Mouse (Mus musculus): ENCODE measurements at regions not wholly inside any gene's neighbourhood (a gene's known extent, or its start where the extent isn't known, plus 50 kb on each side); places are given as distances from the start of the nearest gene placed in this dataset.

GRCm38 (mm10) chr4:89001470-89001869 lies 121.5 kb upstream of the Ifne start:
- no peak for DNase-seq (ENCODE audit: low spot score)

DNA sequence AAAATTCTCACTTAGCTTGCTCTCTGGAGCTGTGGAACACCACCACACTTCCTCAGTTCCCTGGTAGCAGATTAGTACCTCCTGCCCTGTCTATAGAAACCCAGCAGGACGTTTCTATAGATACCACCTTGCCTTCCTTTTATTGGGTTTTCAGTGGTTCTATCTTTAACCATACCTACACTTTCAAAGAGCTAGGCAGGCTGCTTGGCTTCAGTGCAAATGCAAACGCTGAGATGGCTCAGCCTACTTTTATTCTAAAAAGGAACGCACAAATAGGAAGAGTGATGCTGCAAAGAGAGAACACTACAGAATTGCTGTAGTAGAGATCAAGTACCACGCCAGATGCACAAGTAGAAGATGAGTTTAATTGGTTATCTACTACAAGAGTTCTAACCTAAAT lies 120.9 kb upstream of the Ifne start:
- no peak for DNase-seq (ENCODE audit: low spot score)

DNA sequence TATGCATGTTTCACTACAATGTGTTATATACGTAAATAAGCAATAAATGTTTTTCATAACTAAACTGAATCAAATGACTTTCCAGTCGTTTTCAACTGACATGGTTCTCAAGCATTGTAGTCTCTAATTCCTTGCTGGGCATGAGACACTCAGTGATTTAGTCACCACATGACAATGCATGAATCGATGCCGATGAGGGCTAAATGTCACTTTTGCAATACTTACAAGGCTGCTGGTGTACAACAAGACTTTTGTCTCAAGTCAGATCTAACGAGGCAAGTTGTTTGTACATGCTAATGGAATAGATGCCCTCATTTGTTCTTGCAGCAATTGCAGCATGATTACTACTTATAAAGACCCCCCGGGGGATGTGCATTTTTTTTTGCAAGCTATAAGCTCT lies 120.2 kb upstream of the Ifne start:
- no peak for DNase-seq (ENCODE audit: low spot score)

DNA sequence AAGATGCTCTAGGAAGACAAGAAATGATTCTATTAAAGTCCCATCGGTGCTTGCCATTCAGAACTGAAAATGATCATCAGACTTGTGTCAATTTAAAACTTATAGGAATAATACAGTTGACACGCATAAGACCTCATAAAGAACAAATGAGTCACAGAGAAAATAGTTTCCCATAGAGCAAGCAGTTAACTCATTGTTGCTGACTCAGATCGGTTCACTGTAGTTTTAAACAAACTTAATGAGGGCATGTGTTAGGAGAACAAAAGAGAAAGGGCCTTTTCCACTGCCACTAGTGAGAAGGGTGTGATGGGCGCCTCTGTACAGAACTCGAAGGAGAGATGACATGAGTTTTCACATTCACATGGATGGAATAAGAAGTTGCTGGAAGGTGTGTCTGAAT lies 118.3 kb upstream of the Ifne start:
- no peak for DNase-seq (ENCODE audit: low spot score)

- no peak for DNase-seq (ENCODE audit: low spot score)
Measured at GRCm38 (mm10) chr4:88995129-88995919, 115.3 kb upstream of the Ifne start.

GRCm38 (mm10) chr4:88994486-88994885 lies 114.5 kb upstream of the Ifne start:
- no peak for DNase-seq (ENCODE audit: low spot score)

- no peak for DNase-seq (ENCODE audit: low spot score)
Measured at GRCm38 (mm10) chr4:88992498-88992897, 112.5 kb upstream of the Ifne start.

DNA sequence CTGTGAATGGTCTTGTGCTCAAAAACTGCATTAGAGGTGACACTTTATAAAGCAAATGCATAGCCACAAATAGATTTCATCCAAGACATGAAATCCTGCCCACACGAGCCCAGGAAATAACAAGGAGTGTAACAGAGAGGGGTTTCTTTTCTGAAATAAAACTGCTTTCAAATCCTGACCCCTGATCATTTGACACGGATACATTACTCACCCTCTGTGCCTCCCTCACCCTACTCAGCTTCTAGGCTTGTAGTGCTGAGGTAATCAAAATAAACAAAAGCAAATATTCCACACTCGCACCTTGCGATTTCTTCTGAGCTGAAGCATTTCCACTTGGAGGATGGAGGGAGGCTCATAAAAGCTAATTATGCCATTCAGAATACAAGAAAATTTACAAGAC lies 108.4 kb upstream of the Ifne start:
- no peak for DNase-seq (ENCODE audit: low spot score)

DNA sequence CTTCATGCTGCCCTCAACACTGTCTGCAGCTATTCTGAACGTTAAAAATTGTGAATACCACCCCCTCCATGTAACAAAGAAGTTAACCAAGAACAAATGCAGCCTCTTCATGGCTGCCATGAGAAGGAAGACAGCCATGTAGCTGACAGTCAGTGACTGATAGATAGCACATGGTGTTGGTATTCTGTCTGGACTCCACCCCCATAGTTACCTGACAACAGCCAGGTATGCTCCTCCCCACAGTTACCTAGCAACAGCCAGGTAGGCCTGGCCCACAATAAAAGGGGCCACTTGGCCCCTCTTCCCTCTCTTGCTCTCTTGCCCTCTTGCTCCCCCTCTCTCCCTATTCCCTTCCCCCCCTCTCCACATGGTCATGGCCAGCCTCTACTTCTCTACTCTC lies 107.1 kb upstream of the Ifne start:
- DNase-seq (ENCODE audit: low spot score), result no peak

GRCm38 (mm10) chr4:88982457-88982856 lies 102.5 kb upstream of the Ifne start:
- no peak for DNase-seq (ENCODE audit: low spot score)

DNA sequence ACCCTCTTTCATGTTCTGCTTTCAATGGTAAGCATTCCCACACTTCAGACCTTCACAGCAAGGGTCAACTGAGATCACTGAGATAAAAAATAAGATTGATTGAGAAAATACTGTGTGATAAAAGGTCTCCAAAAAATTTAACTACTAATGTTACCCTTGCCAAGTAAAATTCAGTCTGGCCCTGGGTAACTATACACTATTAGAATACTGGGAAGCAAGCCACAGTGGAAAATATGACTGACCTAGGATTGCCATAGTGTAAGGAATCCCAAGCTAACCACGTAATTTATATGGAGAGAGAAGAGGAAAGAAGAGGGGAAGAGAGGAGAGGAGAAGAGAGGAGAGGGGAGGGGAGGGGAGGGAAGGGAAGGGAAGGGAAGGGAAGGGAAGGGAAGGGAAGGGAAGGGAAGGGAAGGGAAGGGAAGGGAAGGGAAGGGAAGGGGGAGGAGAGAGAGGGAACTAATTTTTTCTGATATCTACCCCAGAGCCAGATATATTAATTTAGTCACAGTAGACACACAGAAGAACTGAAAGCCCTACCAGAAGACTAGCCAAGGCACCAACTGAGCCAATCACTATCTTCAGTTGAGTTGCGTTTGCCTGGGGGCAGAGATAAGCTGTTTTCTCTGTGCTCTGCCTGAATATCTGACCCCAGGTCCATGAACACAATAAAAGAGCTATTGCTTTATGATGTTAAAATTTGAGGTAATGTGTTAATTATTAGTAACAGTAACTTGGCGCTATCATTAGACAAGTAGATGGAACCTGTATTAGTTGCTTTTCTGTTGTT lies 97.3 kb upstream of the Ifne start:
- no peak for DNase-seq (ENCODE audit: low spot score)

- DNase-seq (ENCODE audit: low spot score), result no peak
Measured at GRCm38 (mm10) chr4:88974535-88974934, 94.5 kb upstream of the Ifne start.

DNA sequence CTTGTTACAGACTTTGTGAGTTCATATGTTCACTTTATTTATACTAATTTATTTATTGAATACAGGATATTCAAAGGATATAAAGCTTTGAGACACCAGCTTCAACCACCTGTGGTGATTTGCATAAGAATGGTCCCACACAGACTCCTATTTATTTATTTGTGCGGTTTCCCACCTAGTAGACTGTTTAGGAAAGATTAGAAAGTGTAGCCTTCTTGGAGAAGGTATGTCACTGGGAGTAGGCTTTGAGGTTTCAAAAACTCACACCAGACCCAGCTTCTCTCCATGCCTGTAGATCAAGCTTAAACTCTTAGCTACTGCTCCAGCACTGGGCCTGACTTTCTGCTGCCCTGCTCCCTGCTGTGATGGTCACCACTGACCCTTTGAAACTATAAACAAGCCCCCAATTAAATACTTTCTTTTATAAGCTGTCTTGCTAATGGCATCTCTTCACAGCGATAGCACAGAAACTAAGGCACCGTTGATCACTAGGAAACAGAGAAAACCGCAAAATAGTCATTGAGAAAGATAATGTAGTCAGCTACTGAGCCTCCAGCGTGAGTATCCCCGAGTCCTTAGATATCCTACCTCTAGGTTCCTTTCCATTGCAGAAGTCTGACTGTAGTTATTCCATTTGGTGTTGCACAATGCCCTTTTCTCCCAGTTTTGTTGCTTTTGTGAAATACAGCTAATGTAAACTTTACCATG lies 89.3 kb upstream of the Ifne start:
- DNase-seq (ENCODE audit: low spot score), result no peak

DNA sequence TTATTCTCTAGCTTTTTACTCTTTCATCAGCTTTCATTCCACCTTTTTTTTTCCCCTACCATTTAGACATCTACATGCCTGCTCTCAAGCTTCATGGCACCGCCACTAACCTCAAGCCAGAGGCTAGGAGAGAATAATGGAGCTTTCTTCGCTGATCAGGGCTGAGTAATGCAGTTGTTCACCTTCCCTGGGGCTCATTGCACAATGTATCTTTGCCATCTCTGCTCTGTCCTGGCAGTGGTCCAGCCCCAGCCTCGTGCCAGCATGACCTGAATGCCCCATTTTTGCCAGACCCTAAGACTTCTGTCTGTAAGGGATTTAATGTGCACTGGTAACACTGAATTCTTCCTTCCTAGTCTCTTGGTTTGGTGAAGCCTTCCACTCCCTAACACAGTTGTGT lies 79.6 kb upstream of the Ifne start:
- DNase-seq (ENCODE audit: low spot score), result no peak

- no peak for DNase-seq (ENCODE audit: low spot score)
Measured at GRCm38 (mm10) chr4:88956605-88957004, 76.6 kb upstream of the Ifne start.

DNA sequence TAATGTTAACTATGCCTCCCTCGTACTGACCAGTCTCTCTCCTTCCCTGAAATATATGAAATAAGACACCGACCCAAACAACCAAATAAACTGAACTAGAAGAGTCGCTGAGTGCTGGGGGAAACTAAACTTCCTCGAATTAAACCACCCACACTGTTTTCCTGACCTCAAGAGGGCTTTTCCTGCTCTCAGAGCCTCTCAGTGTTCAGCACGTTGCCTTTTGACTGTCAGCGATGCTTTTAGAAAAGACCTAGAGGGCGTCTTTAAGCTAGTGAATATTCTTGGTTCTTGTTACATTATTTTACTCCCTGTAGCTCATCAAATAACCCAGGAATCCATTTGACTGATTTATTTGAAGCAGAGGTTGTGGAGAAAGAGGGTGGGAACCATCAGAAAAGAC lies 76.2 kb upstream of the Ifne start:
- no peak for DNase-seq (ENCODE audit: low spot score)

- DNase-seq (ENCODE audit: low spot score), result no peak
Measured at GRCm38 (mm10) chr4:88955571-88955970, 75.6 kb upstream of the Ifne start.

DNA sequence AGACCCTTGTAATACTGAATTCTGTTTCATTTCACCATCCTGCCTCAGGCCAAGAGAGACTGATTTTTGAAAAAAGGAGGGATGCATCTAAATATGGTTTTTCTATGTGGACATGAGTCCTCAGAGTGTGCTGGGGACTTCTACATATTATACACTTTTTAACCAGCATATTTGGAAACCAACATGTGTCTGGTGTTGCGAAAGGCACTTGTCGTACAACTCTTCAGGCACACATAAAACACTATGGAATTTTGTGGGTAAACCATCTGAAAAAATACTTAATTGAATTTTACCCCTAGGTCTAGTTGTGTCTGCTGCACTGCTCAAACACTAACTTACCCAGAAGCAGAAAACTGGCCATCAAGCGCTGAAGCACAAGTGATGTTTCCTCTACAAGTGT lies 74.0 kb upstream of the Ifne start:
- DNase-seq (ENCODE audit: low spot score), result no peak

DNA sequence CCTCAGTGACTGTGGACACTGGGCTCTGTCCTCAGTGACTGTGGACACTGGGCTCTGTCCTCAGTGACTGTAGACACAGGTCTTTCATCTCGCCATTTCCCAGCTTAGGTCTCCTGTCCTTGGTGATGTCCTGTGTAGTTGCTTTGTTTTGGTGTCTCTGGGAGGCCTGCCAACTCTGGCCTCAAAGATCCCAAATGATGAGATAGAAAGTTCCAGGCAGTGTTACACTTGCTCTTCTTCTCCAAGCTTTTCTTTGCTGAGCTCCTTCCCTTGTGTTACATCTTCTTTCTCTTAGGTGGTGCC lies 71.0 kb upstream of the Ifne start:
- no peak for DNase-seq (ENCODE audit: low spot score)

- no peak for DNase-seq (ENCODE audit: low spot score)
Measured at GRCm38 (mm10) chr4:88950181-88951033, 70.4 kb upstream of the Ifne start.

DNA sequence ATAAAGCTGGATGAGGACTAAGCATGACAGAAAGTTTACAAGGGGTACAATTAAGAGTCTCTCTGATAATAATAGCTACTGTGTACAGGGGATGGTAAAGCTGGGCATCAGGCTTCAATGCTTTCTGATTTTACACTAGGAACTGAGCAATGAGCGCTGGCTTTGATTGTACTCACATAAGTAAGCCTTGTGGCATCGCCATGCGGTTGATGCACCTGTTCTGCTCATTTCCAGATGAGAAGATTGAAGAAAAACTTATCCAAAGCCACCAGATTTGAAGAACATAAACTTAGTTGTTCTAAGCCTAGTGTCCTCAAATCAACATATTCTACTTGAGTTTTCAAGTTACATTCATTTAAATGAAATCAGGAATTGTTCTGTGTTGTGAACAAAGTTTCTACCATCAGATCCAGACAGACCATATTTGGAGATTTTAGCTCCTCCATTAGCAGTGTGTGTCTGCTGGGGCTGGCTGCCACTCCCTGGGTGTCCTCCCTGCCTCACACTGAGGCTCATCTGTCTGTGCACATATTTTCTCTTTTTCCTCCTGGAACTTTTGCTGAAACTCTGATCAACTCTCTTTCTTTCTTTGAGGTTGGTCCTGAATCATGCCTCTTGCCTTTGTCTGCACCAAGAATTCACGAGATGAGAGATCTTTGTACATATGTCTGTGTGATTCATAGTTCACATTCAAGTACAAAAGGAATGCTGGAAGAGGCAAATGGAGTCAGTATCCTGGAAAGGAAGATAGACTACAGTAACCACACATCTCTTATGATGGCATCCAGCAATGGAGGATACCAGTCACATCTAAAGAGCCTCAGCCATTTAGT lies 68.2 kb upstream of the Ifne start:
- no peak for DNase-seq (ENCODE audit: low spot score)

Data from T-cell, adult 2 months (primary cell).